Mouse (Mus musculus): ENCODE measurements at regions not wholly inside any gene's neighbourhood (a gene's known extent, or its start where the extent isn't known, plus 50 kb on each side); places are given as distances from the start of the nearest gene placed in this dataset.

DNA sequence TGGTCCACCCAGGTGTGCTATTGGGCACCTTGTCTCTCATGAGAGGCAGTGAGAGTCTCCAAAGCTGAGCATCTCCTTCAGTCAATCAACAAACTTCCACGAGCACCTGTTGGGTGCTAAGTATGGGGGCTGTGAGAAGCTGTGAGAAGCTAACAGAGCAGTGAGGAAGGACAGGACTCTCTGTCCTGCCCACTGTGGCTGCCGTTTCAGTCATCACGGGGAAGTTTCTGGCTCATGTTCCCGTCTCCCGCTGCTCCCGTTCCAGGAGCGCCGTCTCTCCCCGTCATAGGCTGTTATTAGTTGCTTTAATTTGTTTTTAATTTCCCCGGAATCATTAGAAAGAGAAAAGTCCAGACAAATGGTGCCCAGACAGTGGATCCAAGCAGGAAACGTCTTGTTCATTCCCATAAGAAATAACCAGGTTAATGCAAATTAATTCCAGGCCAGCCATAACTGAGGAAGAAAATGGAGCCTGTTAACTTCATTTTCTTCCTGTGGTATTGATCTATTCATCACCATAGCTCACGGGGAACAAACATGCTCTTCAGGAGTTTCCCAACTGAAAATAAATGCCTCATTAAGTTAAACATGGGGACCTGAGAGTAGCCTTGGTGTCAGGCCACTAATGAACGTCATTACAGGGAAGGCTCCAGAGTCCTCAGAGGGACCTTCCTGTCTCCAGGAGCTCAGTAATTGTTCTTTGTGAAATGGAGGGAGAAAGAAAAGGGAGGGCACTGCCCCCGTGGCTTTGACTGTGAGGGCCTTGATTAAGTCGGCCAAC lies 70.3 kb downstream of the Matn1 start:
- DNase-seq (ENCODE audit: extremely low read depth, insufficient read length, low spot score) = no peak

DNA sequence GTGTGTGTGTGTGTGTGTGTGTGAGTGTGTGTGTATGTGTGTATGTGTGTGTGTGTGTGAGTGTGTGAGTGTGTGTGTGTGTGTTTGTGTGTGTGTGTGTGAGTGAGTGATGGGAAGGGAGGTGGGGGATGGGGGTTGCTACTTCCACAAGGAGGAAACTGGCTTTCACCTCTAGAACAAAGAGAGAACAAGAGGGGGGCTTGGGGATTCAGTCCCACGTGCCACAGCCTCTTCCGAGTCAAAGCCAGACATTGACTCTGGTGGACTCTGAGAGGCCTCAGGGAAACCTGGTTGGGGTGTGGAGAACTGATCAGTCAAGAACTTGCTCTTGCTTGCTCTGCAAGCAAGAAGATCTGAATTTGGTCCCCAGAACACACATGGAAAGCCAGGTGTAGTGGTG lies 71.0 kb downstream of the Matn1 start:
- DNase-seq (ENCODE audit: extremely low read depth, insufficient read length, low spot score) = no peak

DNA sequence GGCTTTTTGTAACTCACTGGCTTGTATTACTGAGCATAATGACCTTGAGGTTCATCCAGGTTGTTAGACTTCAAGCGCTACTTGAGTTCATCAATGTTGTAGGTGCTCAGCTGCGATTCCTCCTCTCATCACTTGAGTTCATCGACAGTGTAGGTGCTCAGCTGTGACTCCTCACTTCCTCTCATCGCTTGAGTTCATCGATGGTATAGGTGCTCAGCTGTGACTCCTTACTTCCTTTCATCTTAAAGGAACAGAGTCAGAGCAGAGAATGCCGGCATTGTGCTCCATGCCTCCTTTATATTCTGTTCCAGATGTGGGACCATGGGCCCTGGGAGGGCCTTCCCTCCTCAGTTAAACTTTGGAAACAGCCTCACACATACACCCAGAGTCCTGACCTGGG lies 79.4 kb downstream of the Matn1 start:
- no peak for DNase-seq (ENCODE audit: extremely low read depth, insufficient read length, low spot score)

DNA sequence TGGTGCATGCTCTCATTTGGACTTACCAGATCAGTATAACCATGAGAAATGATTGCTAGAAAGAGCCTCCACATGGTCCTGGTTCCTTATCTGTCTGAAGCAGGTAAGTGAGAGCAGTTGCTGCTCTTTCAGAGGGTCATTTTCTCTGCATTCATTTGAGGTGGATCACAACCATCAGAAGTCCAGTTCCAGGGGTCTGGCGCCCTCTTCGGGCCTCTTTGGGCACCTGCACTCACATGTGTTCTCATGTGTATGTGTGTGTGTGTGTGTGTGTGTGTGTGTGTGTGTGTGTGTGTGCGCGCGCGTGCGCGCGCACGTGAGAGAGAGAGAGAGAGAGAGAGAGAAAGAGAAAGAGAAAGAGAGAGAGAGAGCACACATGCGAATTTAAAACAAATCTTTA lies 92.1 kb downstream of the Matn1 start:
- no peak for DNase-seq (ENCODE audit: extremely low read depth, insufficient read length, low spot score)

DNA sequence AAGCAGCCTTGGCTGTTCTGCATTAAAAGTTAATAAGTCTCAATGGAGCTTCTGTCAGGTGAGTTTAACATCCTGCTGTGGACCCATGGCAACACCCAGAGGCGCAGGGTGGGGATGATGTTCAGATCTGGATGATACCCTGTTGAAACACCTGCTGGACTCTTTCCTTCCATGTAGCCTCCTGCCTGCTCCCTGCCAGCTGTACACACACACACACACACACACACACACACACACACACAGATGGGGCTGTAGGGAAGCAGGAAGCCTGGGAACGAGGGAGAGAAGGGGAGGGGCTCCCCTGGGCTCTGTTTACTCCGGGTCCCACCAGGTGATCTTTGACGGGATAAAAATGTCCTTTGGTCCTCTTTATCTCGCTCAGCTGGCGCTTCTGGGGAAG lies 93.0 kb downstream of the Matn1 start:
- DNase-seq (ENCODE audit: extremely low read depth, insufficient read length, low spot score) = no peak

DNA sequence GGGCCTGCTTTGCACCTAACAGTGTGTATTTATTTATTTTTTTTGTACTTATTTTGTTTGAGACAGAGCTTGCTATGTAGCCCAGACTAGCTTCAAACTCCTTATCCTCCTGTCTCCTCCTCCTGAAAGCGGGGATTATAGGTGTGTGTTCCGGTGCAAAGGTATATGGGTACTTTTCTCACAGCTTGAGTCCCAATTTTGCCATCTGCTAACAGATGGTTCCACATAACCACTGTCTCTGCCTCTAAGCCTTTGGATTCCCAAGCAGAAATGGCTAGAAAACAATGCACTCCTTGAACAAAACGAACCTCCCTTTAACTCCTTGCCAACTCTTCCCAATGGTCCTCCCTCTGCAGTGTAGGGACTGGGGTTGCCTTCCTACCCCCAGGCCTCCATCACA lies 95.5 kb downstream of the Matn1 start:
- DNase-seq (ENCODE audit: extremely low read depth, insufficient read length, low spot score) = no peak

DNA sequence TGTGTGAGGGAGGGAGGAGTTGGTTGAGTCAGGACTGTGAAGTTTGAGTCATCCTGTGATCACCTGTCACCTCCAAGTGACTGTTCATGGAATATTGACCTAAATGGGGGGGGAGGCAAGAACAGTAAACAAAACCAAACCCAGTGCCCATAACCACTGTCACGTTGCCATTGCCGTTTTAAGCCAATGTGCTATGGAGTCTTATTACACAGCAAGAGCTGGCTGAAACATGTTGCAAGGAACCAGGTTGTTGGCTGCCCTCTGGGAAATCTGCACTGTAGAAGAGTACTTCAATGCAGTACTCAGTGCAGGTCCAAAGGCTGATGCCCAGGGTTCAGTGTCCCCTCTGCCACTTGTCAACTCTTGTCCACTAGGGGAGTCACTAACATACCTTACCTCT lies 97.0 kb downstream of the Matn1 start:
- no peak for DNase-seq (ENCODE audit: extremely low read depth, insufficient read length, low spot score)

DNA sequence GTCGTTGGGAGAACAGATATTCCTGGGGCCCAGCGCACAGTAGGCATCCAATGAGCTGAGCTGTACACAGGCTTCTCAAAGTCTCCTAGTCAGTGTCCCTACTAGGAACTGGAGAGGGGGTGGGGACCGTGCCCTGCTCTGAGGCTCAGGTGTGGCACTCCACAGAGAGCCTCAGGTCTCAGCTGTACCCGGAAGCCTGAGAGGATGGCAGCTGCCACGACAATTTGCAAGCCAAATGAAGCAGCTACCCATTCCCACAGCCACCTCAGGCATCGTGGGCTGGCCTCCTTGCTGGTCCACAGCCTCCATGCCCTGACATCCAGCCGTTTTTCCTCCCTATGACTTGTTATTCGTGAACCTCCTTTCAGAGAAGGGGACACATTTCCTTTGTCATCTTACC lies 101.9 kb downstream of the Matn1 start:
- DNase-seq (ENCODE audit: extremely low read depth, insufficient read length, low spot score) = no peak

DNA sequence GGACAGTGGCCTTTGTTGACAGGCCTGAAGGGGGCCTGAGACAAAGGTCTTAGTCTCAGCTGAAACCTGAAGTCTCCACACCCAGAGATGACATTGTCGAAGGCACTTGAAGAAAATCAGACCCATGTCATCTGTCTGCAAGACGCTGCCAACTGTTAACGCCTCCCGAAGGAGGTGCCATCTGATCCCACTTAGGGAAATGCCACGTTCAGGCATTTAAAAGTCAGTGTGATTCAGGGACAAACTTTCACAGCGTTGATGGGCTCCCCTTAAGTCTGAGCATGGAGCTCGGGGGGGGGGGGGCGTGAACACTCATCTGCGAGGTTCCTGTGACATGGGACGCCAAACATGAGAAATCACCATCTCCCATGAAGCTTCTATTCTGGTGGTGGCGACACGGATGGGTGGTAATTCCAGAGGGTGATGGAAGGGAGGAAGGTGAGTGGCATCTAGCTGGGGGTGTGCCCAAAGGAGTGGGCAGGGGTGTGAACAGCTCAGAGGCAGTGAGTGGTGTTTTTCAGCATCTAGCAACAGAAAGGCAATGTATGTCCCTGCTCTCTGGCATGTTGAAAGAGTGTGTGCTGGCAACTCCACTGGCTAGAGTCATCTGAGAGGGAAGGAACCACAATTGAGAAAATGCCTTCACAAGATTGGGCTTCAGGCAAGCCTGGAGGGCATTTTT lies 102.9 kb downstream of the Matn1 start:
- DNase-seq (ENCODE audit: extremely low read depth, insufficient read length, low spot score) = no peak

DNA sequence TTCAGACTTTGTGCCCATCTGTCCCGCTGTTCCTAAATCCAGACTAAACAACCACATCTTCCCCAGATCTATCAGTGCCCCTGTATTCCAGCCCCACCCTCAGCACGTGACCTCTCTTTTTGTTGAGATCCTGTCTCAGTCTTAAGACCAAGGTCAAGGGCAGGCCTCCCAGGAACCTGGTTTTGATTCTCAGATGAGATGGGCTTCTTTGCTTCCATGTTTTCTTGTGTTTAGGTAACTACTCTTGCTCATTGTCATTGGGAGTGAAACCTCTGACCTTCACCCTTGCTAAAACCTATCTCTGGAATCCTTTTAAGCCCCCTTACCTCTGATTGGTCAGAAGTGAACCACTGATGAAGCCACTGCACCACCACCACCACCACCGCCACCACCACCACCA lies 112.1 kb downstream of the Matn1 start:
- no peak for DNase-seq (ENCODE audit: extremely low read depth, insufficient read length, low spot score)

DNA sequence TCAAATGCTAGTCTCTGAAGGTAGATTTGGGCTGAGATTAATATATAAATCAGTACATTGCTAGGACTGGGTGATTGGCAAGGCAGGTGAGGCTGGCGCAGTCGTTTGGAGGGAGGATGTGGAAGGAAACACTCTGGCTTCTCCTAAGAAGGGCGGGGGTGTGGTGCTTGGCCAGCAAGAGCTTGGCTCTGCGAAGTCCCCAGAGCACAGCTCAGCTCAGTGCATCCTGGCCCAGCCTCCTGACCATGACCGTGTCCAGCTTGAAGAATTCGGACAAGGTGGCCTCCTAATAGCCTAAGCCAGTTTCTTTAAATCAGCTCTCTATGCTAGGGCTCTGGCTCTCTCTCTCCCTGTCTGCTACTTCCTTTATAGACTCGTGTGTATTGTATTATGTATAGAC lies 115.4 kb downstream of the Matn1 start:
- DNase-seq (ENCODE audit: extremely low read depth, insufficient read length, low spot score) = no peak

DNA sequence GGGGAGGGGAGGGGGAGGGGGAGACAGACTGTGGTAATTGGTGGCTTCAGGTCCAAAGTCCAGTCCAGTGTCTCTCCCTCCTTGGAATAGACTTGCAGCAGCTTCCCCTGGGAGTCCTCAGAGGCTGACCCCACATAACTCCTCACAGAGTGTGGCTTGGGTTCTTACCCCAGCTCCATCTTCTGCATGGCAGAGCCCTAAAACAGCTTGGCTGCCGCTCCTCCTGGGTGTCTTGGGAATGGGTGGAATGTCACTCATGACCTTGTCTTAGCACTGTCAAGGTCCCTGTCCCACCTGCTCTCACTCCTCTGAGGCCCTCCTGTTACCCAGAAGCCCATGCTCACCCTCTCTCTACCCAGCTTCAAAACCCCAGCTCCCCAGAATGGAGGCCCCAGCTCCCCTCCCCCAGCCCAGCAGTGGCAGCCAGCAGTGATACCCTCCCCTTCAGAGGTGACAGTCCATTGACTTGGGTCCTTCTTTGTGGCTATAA lies 116.1 kb downstream of the Matn1 start:
- DNase-seq (ENCODE audit: extremely low read depth, insufficient read length, low spot score) = no peak

DNA sequence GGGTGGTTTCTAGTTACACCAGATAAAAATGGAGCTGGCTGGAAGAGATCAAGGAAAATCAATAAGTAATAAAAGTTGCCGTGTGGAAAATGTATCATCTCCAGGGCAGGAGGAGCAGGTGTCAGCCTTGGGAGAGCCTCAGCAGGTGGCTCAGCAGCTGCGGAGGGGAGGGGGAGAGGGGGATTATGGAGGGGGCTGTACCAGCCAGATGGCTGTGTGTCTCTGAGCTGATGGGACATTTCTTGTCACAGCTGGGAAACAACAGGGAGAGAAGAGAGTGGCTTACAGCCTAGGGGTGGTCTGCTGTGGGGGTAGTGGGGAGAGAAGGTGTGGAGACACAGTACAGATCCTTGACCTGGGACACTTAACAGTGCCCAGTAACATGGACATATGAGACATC lies 116.5 kb downstream of the Matn1 start:
- no peak for DNase-seq (ENCODE audit: extremely low read depth, insufficient read length, low spot score)

DNA sequence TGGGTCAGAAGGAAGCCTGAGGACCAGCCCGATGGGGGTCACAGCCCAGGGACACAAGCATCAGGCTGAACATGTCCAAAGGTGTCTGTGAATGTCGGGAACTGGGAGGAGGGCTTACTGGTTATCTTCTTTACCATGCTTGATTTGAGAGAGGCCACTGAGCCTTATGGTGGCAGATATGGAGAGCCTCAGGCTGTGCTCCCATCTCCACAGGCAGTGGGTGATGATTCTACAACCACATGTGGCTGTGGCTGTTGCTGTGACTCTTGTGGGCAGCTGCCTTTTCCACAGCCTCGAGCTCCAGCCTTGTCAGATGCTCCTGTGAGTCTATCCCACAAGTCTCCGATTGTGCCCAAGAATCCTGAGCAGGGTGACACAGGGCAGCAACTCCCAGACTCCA lies 118.4 kb downstream of the Matn1 start:
- no peak for DNase-seq (ENCODE audit: extremely low read depth, insufficient read length, low spot score)

DNA sequence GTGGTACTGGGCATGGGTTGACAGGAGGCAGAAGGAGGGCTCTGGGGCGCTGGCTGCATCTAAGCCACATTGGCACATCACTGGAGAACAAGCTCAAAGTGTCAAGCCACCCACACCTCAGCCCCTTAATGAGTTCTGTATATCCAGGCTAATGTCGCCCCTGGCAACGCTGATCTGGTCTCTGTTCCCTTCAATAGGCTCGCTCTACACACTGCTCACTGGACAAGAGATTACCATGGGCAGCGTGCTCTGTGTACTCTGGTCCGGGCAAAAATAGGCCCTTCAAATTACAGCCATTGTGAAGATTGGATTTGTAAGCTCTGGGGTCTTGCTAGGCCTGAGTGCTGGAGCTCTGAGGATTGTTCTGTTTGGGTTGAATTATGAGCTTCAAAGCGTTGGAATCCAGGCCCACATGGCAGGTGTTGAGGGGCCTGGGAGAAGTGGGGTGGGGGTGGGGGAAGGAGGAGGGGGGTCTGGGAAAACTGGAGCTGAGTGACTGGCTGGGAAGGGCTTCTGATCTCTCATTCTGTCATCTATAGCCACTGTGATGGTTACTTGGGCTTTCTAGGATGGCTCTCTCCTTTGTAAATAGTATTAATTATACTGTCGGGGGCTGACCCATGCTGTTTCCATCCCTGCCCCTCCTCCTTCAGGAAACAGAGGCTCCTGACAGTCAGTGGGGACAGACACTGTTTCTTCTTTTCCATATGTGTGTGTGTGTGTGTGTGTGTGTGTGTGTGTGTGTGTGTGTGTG lies 122.2 kb downstream of the Matn1 start:
- DNase-seq (ENCODE audit: extremely low read depth, insufficient read length, low spot score) = no peak

DNA sequence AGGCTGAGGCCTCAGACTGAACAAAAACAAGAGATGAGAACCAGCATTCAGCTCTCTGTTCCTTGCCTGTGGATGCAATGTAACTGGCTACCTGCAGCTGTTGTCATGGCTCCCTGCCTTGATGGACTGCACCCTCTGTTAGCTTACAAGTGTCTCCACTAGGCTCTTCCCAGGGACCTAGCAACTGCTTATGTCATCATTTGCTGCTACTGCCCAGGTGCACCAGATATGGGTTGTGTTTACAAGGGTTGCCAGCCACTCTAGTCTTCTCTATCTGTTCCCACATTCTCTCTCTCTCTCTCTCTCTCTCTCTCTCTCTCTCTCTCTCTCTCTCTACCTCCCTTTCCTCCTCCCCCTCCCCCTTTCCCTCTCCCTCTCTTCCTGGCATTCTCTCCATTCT lies 126.4 kb downstream of the Matn1 start:
- no peak for DNase-seq (ENCODE audit: extremely low read depth, insufficient read length, low spot score)

DNA sequence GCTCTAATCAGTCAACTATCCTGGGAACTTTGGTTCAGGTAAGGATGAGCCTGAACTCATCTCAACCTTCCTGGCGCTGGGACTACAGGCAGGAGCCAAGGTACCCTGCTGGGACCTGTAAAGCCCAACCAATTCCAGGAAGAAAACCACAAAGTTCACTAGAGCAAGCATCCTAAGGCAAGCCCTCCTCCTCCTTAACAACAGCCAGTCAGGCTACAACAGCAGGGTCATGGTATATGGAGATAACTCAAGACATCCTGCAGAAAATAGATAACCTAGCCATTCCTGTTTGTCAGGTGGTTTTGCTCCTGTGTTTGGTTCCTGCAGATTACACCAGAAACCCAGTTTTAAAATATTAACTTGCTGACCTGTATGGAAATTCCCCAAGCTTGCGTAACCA lies 128.4 kb downstream of the Matn1 start:
- no peak for DNase-seq (ENCODE audit: extremely low read depth, insufficient read length, low spot score)

DNA sequence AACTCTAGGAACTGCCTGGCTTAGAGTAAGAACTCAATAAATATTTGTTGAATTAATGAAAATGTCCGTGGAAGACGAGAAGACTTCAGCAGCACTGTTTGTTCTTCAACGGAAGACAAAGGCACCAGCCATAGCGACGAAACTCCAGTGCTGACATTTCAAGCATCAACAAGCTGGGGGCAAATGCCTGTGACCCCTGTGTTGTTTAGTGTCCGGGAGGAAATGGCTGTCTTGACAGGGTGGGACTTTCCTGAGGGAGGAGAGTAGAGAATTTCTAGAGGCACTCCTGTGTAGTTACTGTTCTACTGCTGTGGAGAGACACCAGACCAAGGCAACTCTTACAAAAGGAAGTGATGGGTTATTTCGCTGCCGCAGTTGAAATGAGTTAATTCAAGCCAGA lies 129.2 kb downstream of the Matn1 start:
- DNase-seq (ENCODE audit: extremely low read depth, insufficient read length, low spot score) = no peak

DNA sequence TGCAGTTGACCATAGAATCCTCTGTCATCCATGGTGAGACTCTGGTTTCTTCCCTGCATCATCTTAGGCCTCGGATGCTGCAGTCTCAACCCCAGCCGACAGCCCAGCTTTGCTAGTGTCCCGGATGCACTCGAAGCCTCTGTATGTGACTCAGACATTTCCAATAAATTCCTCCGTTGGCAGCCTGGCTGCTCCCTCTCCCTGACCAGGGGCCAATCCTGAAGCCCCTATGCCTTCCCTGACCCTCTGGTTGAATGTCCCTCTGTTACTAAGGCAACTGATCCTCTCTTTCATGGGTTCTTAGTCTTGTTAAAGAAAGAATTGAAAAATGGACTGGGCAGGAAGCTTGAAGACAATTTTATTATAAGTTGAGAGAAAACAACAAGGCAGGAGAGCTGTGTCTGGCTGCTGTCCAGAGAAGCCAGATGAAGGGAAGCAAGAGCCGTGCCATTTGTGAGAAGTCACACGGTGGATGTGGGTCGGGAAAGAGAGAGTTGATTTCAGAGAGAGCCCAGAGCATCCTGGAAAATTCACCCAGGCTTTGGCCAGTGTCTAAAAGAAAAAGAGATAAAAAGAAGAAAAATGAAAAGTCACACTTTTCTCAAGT lies 131.2 kb downstream of the Matn1 start:
- no peak for DNase-seq (ENCODE audit: extremely low read depth, insufficient read length, low spot score)

DNA sequence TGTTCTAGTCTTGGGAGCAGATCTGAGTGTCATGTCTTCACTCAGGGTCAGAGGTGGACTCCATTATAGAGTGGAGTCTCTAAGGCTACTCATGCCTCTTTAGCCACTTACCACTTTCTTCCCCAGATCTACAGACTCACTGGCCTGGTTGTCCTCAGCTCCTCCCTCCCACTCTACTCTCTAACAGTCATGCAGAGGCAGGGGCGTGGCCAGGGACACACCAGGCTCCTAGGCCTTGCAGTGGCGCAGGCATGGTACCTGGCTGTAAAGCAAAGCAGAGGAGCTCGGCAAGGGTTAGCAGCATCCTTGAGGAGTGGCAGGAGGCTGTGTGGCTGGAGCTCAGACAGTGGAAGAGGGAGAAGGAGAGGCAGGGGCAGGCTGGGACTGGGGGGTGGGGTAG lies 132.4 kb downstream of the Matn1 start:
- DNase-seq (ENCODE audit: extremely low read depth, insufficient read length, low spot score) = no peak

DNA sequence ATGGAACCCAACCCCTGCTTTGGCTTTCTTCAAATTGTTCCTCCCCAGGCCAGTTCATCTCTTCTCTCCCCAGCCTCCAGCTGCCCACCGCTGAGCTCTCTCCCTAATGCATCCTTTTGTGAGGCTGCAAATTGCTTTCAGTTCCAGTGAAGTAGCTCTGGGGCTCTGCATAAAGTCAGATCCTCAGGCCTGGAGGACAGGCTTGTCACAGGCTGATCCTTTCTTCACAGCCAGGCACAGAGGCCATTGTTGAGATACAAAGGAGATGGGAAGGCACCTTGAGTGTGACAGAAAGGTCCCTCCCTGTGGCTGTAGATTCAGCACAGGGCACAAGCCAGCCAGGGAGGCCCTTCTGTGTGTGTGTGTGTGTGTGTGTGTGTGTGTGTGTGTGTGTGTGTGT lies 135.9 kb downstream of the Matn1 start:
- no peak for DNase-seq (ENCODE audit: extremely low read depth, insufficient read length, low spot score)
